Mouse (Mus musculus): ENCODE data around the gene Gm42417. TPM values are rescaled to one million over a fixed set of nuclear protein-coding genes. Genes with fewer than 3 reads are reported as not detected.

Gene Gm42417
- not detected in 2 replicates for polyA plus RNA-seq (2012; rRNA removed)

GRCm38 (mm10) chr1:36539186-36539585, at the start of gene Gm42417:
Gene Gm42417 (minus strand): TSS chr1:36539429.

GRCm38 (mm10) chr1:36558031-36558993, 19.1 kb upstream of the Gm42417 start, which contains the start of gene Sema4c:
Gene Sema4c (minus strand): TSS chr1:36558349.

GRCm38 (mm10) chr1:36546888-36547471, 7.8 kb upstream of the Gm42417 start, which contains the start of gene Ankrd39:
Gene Ankrd39 (minus strand): TSS chr1:36547445.

GRCm38 (mm10) chr1:36536783-36537182, 2.4 kb downstream of the Gm42417 start, which contains the start of gene Ankrd23:
Gene Ankrd23 (minus strand): TSS chr1:36536883.

GRCm38 (mm10) chr1:36511289-36512021, 27.8 kb downstream of the Gm42417 start, which contains the start of gene Cnnm3:
Gene Cnnm3 (plus strand): TSS chr1:36511867.

Other genes starting within 250 kb of the Gm42417 start
- 13.0 and 14.3 TPM in 2 replicates for gene Arid5a, start 231.7 kb downstream of the Gm42417 start, polyA plus RNA-seq (2012; rRNA removed)
- 57.5 and 72.5 TPM in 2 replicates for gene Kansl3, start 170.2 kb downstream of the Gm42417 start, polyA plus RNA-seq (2012; rRNA removed)
- gene Fer1l5, start 167.1 kb downstream of the Gm42417 start, polyA plus RNA-seq (2012; rRNA removed): 0.03 and 0.09 TPM in 2 replicates
- gene Lman2l, start 94.2 kb downstream of the Gm42417 start, polyA plus RNA-seq (2012; rRNA removed): 18.5 and 19.4 TPM in 2 replicates
- 8.8 and 9.3 TPM in 2 replicates for gene Cnnm4, start 67.8 kb downstream of the Gm42417 start, polyA plus RNA-seq (2012; rRNA removed)
- 35.3 and 39.6 TPM in 2 replicates for gene Cnnm3, start 27.6 kb downstream of the Gm42417 start, polyA plus RNA-seq (2012; rRNA removed)
- gene Ankrd23, start 2.5 kb downstream of the Gm42417 start, polyA plus RNA-seq (2012; rRNA removed): 35.5 and 41.6 TPM in 2 replicates
- gene Ankrd39, start 8.0 kb upstream of the Gm42417 start, polyA plus RNA-seq (2012; rRNA removed): 48.1 and 50.6 TPM in 2 replicates
- 33.6 and 36.8 TPM in 2 replicates for gene Sema4c, start 18.9 kb upstream of the Gm42417 start, polyA plus RNA-seq (2012; rRNA removed)
- gene Fam178b, start 143.8 kb upstream of the Gm42417 start, polyA plus RNA-seq (2012; rRNA removed): 2.1 and 2.4 TPM in 2 replicates
- gene Cox5b, start 152.0 kb upstream of the Gm42417 start, polyA plus RNA-seq (2012; rRNA removed): 569 and 840 TPM in 2 replicates
- gene 4933424G06Rik, start 170.7 kb upstream of the Gm42417 start, polyA plus RNA-seq (2012; rRNA removed): not detected in 2 replicates
- 147 and 180 TPM in 2 replicates for gene Actr1b, start 175.0 kb upstream of the Gm42417 start, polyA plus RNA-seq (2012; rRNA removed)
- gene Zap70, start 222.4 kb upstream of the Gm42417 start, polyA plus RNA-seq (2012; rRNA removed): 5.9 and 8.8 TPM in 2 replicates

Data from ovary, adult 2 months (tissue).